Mouse (Mus musculus) 3134 (cell line): ENCODE data around the gene Mill2.

Source experiments
- DNase-seq: peaks from one replicate; pipeline ENCODE4 v3.0.0-alpha.2; 2011; ENCODE audit warnings: low spot score; ENCODE audit not compliant: insufficient read length; ENCODE audit errors: extremely low read depth

The Mill2 gene

GRCm38 (mm10) chr7:18872816-18873215 is 33.0 kb downstream of the Mill2 start:
- no peak for DNase-seq

- peak; percentile 67 for DNase-seq
Measured at GRCm38 (mm10) chr7:18873253-18873652, 33.5 kb downstream of the Mill2 start.

GRCm38 (mm10) chr7:18875372-18875771 is 35.6 kb downstream of the Mill2 start:
- DNase-seq = no peak

- DNase-seq = no peak
Measured at GRCm38 (mm10) chr7:18878691-18879090, 38.9 kb downstream of the Mill2 start.

- no peak for DNase-seq
Measured at GRCm38 (mm10) chr7:18883991-18884744, 44.4 kb downstream of the Mill2 start.

GRCm38 (mm10) chr7:18884745-18885422 is 45.1 kb downstream of the Mill2 start:
- no peak for DNase-seq

- no peak for DNase-seq
Measured at GRCm38 (mm10) chr7:18886963-18887362, 47.2 kb downstream of the Mill2 start.

GRCm38 (mm10) chr7:18890848-18891247 is 51.1 kb downstream of the Mill2 start:
- DNase-seq = no peak

GRCm38 (mm10) chr7:18891872-18892599 is 52.3 kb downstream of the Mill2 start:
- DNase-seq = peak; percentile 58

GRCm38 (mm10) chr7:18893009-18893408 is 53.2 kb downstream of the Mill2 start:
- no peak for DNase-seq

- DNase-seq = no peak
Measured at GRCm38 (mm10) chr7:18893651-18894430, 54.1 kb downstream of the Mill2 start.

- no peak for DNase-seq
Measured at GRCm38 (mm10) chr7:18896536-18896935, 56.8 kb downstream of the Mill2 start.

GRCm38 (mm10) chr7:18900513-18900912 is 60.7 kb downstream of the Mill2 start:
- DNase-seq = no peak

GRCm38 (mm10) chr7:18902486-18902885 is 62.7 kb downstream of the Mill2 start:
- no peak for DNase-seq

- no peak for DNase-seq
Measured at GRCm38 (mm10) chr7:18904971-18905370, 65.2 kb downstream of the Mill2 start.

- DNase-seq = no peak
Measured at GRCm38 (mm10) chr7:18909797-18910196, 70.0 kb downstream of the Mill2 start.

GRCm38 (mm10) chr7:18910241-18910831 is 70.6 kb downstream of the Mill2 start, which contains the start of gene Ccdc61:
Gene Ccdc61, minus strand, starts transcription at chr7:18910415.
- peak; percentile 93 for DNase-seq
